Mouse (Mus musculus) midbrain, embryonic 15.5 days (tissue): ENCODE results near the gene Pip5k1a. TPM values are rescaled to one million over a fixed set of nuclear protein-coding genes. Genes with fewer than 3 reads are reported as not detected.

ENCODE experiments used
- ATAC-seq: fragments of 200-750 bp; cut with Nextera tagmentation; replicated peaks from 2 replicates; pipeline ENCODE4 v1.8.0; 2017; ENCODE audit warnings: moderate TSS enrichment
- H3K27ac ChIP-seq: fragments of 300-500 bp; sonication (generic); 2 replicates; pipeline ENCODE4 v1.5.1; 2015; ENCODE audit warnings: mild to moderate bottlenecking, inconsistent platforms
- H3K27me3 ChIP-seq: fragments of 300-500 bp; sonication (generic); replicated peaks from 2 replicates; pipeline ENCODE4 v1.6.1; 2015; ENCODE audit warnings: inconsistent platforms
- H3K36me3 ChIP-seq: fragments of 300-500 bp; sonication (generic); replicated peaks from 2 replicates; pipeline ENCODE4 v1.6.1; 2015; ENCODE audit warnings: inconsistent platforms
- H3K4me1 ChIP-seq: fragments of 300-500 bp; sonication (generic); 2 replicates; pipeline ENCODE4 v1.6.1; 2015; ENCODE audit warnings: inconsistent platforms
- H3K4me2 ChIP-seq: fragments of 300-500 bp; sonication (generic); 2 replicates; pipeline ENCODE4 v1.6.1; 2015; ENCODE audit warnings: inconsistent platforms, mild to moderate bottlenecking, moderate library complexity
- H3K4me3 ChIP-seq: fragments of 300-500 bp; sonication (generic); 2 replicates; pipeline ENCODE4 v1.5.1; 2015; ENCODE audit warnings: mild to moderate bottlenecking, inconsistent platforms
- H3K9ac ChIP-seq: fragments of 300-500 bp; sonication (generic); 2 replicates; pipeline ENCODE4 v1.6.1; 2015; ENCODE audit warnings: mild to moderate bottlenecking, inconsistent platforms
- H3K9me3 ChIP-seq: fragments of 300-500 bp; sonication (generic); 2 replicates; pipeline ENCODE4 v1.6.1; 2016; ENCODE audit warnings: inconsistent platforms
- WGBS: fragments of 180-500 bp; shearing (Covaris S2); methylation state at CpG from one replicate; pipeline ENCODE4 v1.1.7; 2015; ENCODE audit warnings: mixed read lengths; 5-methylcytosine and 5-hydroxymethylcytosine counted together
- microRNA-seq: library from miRNA; unstranded; fragments of <30 nt; microRNA quantifications from one replicate; pipeline ENCODE4, GENCODE M21; 2016
- polyA plus RNA-seq: library from polyadenylated mRNA; unstranded; fragments of >200 nt; fragmentation: Nextera tagmentation; extraction: Ambion mirVana; gene quantifications from 2 replicates; pipeline ENCODE4 v1.2.1, GENCODE M21; 2015

Gene Pip5k1a
- polyA plus RNA-seq, 1 experiment from 2014 or later, result 17.2 TPM

DNA sequence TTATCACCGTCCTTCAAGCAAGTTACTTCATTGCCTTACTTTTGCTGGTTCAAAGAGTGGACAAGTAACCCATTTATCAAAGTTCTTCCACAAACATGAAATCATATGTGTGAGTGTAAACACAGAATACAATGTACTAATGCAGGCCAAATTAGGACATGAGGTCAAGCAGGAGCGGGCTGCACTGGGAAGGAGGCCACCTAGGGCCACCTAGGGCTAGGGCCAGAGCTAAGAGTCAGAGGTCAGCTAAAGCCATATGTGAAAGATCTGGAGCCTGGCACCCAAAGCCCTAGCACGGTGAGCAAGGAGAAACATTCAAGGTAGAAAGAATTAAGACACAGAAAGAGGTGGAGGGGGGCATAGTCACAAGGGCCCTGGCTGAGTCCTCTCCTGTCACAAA lies 93.7 kb downstream of the Pip5k1a start:
- WGBS, result 89% methylated on average over 3 of the region's 3 CpGs
- Histone ChIP-seq H3K36me3 (peaks cover 32% of the 10 kb centered on the region; the same call in 1 of the 2 replicates), H3K27me3 (no peaks in the 10 kb centered on the region), H3K9ac (no peak overlapping the region), H3K4me1 (peaks cover 27% of the 10 kb centered on the region), H3K9me3 (no peaks in the 10 kb centered on the region), H3K4me2 (peak overlapping the region; percentile 88; the same call in 1 of the 2 replicates), H3K27ac (no peak overlapping the region), H3K4me3 (no peak overlapping the region)
- ATAC-seq, result no peak

DNA sequence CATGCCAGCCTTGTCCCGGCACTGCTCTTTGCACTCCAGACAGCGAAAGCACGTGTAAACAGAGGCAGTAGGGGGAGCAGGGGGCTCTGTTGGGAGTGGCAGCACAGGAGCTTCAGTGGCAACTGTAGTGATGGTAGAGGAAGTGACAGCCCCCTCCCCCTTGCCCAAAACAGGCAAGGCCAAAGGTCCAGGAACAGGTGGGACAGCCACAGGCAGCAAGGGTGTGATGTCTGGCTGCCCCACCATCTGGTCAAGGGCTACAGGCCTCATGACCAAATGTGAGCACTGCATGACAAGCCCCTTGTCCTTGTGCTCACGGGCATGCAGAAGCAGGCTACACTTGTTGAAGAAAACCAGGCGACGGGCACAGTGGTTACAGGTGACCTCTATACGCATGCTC lies 96.3 kb downstream of the Pip5k1a start:
- Histone ChIP-seq H3K27ac (no peak overlapping the region), H3K9me3 (no peaks in the 10 kb centered on the region), H3K36me3 (peaks cover 41% of the 10 kb centered on the region), H3K27me3 (no peaks in the 10 kb centered on the region), H3K4me2 (no peak overlapping the region), H3K9ac (no peak overlapping the region), H3K4me3 (no peak overlapping the region), H3K4me1 (peaks cover 19% of the 10 kb centered on the region)
- 92% methylated on average over 7 of the region's 7 CpGs for WGBS
- ATAC-seq, result no peak

Small RNAs within 50 kb of the gene (microRNA-seq; reads per million reads assigned to microRNA genes)
- gene Mir8099-1, result not detected

Other genes with a start within 250 kb of the Pip5k1a start
- gene Psmb4, start 220.0 kb downstream of the Pip5k1a start, polyA plus RNA-seq, result 357 and 395 TPM in 2 replicates
- gene Selenbp1, start 173.9 kb downstream of the Pip5k1a start, polyA plus RNA-seq, result 11.2 and 14.0 TPM in 2 replicates
- gene Rfx5, start 152.9 kb downstream of the Pip5k1a start, polyA plus RNA-seq, result 6.5 and 7.0 TPM in 2 replicates
- gene Pi4kb, start 132.2 kb downstream of the Pip5k1a start, polyA plus RNA-seq, result 22.5 and 24.6 TPM in 2 replicates
- 20.7 and 21.2 TPM in 2 replicates for gene Zfp687, start 91.5 kb downstream of the Pip5k1a start, polyA plus RNA-seq
- 277 and 284 TPM in 2 replicates for gene Psmd4, start 64.3 kb downstream of the Pip5k1a start, polyA plus RNA-seq
- gene Vps72, start 4.1 kb upstream of the Pip5k1a start, polyA plus RNA-seq, result 212 and 216 TPM in 2 replicates
- gene Tmod4, start 17.5 kb upstream of the Pip5k1a start, polyA plus RNA-seq, result 1.7 and 2.0 TPM in 2 replicates
- gene Scnm1, start 27.1 kb upstream of the Pip5k1a start, polyA plus RNA-seq, result 89.8 and 90.0 TPM in 2 replicates
- 48.9 and 52.1 TPM in 2 replicates for gene Lysmd1, start 27.2 kb upstream of the Pip5k1a start, polyA plus RNA-seq
- gene Tnfaip8l2, start 35.4 kb upstream of the Pip5k1a start, polyA plus RNA-seq, result 3.0 and 3.6 TPM in 2 replicates
- gene Sema6c, start 53.5 kb upstream of the Pip5k1a start, polyA plus RNA-seq, result 33.1 and 42.6 TPM in 2 replicates
- 3.4 and 3.7 TPM in 2 replicates for gene Gabpb2, start 111.0 kb upstream of the Pip5k1a start, polyA plus RNA-seq
- gene Cdc42se1, start 121.8 kb upstream of the Pip5k1a start, polyA plus RNA-seq, result 49.3 and 58.5 TPM in 2 replicates
- 358 and 361 TPM in 2 replicates for gene Mllt11, start 125.2 kb upstream of the Pip5k1a start, polyA plus RNA-seq
- 0.11 and 0.19 TPM in 2 replicates for gene Gm128, start 134.7 kb upstream of the Pip5k1a start, polyA plus RNA-seq
- gene Bnipl, start 144.3 kb upstream of the Pip5k1a start, polyA plus RNA-seq, result 0.22 and 0.33 TPM in 2 replicates
- 43.0 and 43.7 TPM in 2 replicates for gene Mindy1, start 174.4 kb upstream of the Pip5k1a start, polyA plus RNA-seq
- gene Prune1, start 175.1 kb upstream of the Pip5k1a start, polyA plus RNA-seq, result 67.9 and 76.9 TPM in 2 replicates
- gene Anxa9, start 200.2 kb upstream of the Pip5k1a start, polyA plus RNA-seq, result 0.33 and 0.56 TPM in 2 replicates
- 97.6 and 97.8 TPM in 2 replicates for gene Cers2, start 207.9 kb upstream of the Pip5k1a start, polyA plus RNA-seq